Mouse (Mus musculus): ENCODE measurements around the gene Nek6.

Nek6 gene

GRCm38 (mm10) chr2:38535521-38536220 is 24.2 kb downstream of the Nek6 start:
- no peak for DNase-seq (ENCODE audit: extremely low read depth, low read depth)

- DNase-seq (ENCODE audit: extremely low read depth, low read depth), result no peak
Observed at GRCm38 (mm10) chr2:38536331-38536731, 24.9 kb downstream of the Nek6 start.

GRCm38 (mm10) chr2:38539677-38540076 is 28.2 kb downstream of the Nek6 start:
- no peak for DNase-seq (ENCODE audit: extremely low read depth, low read depth)

- DNase-seq (ENCODE audit: extremely low read depth, low read depth), result no peak
Observed at GRCm38 (mm10) chr2:38540666-38541065, 29.2 kb downstream of the Nek6 start.

GRCm38 (mm10) chr2:38541101-38541500 is 29.7 kb downstream of the Nek6 start:
- DNase-seq (ENCODE audit: extremely low read depth, low read depth), result no peak

GRCm38 (mm10) chr2:38541570-38541969 is 30.1 kb downstream of the Nek6 start:
- DNase-seq (ENCODE audit: extremely low read depth, low read depth), result no peak

- no peak for DNase-seq (ENCODE audit: extremely low read depth, low read depth)
Observed at GRCm38 (mm10) chr2:38542366-38542765, 30.9 kb downstream of the Nek6 start.

- no peak for DNase-seq (ENCODE audit: extremely low read depth, low read depth)
Observed at GRCm38 (mm10) chr2:38543158-38543557, 31.7 kb downstream of the Nek6 start.

GRCm38 (mm10) chr2:38544341-38544740 is 32.9 kb downstream of the Nek6 start:
- DNase-seq (ENCODE audit: extremely low read depth, low read depth), result no peak

GRCm38 (mm10) chr2:38544982-38545381 is 33.5 kb downstream of the Nek6 start:
- no peak for DNase-seq (ENCODE audit: extremely low read depth, low read depth)

GRCm38 (mm10) chr2:38545706-38546105 is 34.3 kb downstream of the Nek6 start:
- no peak for DNase-seq (ENCODE audit: extremely low read depth, low read depth)

GRCm38 (mm10) chr2:38546222-38546621 is 34.8 kb downstream of the Nek6 start:
- DNase-seq (ENCODE audit: extremely low read depth, low read depth), result no peak

GRCm38 (mm10) chr2:38546748-38547147 is 35.3 kb downstream of the Nek6 start:
- no peak for DNase-seq (ENCODE audit: extremely low read depth, low read depth)

GRCm38 (mm10) chr2:38547793-38548517 is 36.5 kb downstream of the Nek6 start:
- DNase-seq (ENCODE audit: extremely low read depth, low read depth), result no peak

GRCm38 (mm10) chr2:38552004-38552443 is 40.6 kb downstream of the Nek6 start:
- DNase-seq (ENCODE audit: extremely low read depth, low read depth), result no peak

GRCm38 (mm10) chr2:38554226-38554995 is 43.0 kb downstream of the Nek6 start:
- DNase-seq (ENCODE audit: extremely low read depth, low read depth), result no peak

GRCm38 (mm10) chr2:38555659-38556058 is 44.2 kb downstream of the Nek6 start:
- DNase-seq (ENCODE audit: extremely low read depth, low read depth), result no peak

GRCm38 (mm10) chr2:38556721-38557120 is 45.3 kb downstream of the Nek6 start:
- DNase-seq (ENCODE audit: extremely low read depth, low read depth), result no peak

- DNase-seq (ENCODE audit: extremely low read depth, low read depth), result no peak
Observed at GRCm38 (mm10) chr2:38560296-38561227, 49.1 kb downstream of the Nek6 start.

GRCm38 (mm10) chr2:38562596-38562995 is 51.2 kb downstream of the Nek6 start:
- no peak for DNase-seq (ENCODE audit: extremely low read depth, low read depth)
